Mouse (Mus musculus) heart, postnatal 36 days (tissue): ENCODE data around the gene Kif13a. TPM values are rescaled to one million over a fixed set of nuclear protein-coding genes. Genes with fewer than 3 reads are reported as not detected.

Source experiments
- DNase-seq, 2 experiments: peaks; one replicate each; pipeline ENCODE4 v3.0.0; 2021 to 2022
- intact Hi-C: fragments of 180-260 bp; cut with DNase I; formaldehyde crosslinking; loops from one replicate; pipeline ENCODE4 v1.15.1; 2025
- total RNA-seq, 2 experiments: library from RNA; stranded (reverse); gene quantifications; 2 replicates each; pipeline ENCODE4 v1.2.3; 2021

The Kif13a gene
- total RNA-seq, 2 experiments from 2014 or later = 109 to 112 TPM

GRCm38 (mm10) chr13:46743821-46744220, 185.8 kb downstream of the Kif13a start:
- DNase-seq = no peak
- intact Hi-C loops = no loop called here

DNA sequence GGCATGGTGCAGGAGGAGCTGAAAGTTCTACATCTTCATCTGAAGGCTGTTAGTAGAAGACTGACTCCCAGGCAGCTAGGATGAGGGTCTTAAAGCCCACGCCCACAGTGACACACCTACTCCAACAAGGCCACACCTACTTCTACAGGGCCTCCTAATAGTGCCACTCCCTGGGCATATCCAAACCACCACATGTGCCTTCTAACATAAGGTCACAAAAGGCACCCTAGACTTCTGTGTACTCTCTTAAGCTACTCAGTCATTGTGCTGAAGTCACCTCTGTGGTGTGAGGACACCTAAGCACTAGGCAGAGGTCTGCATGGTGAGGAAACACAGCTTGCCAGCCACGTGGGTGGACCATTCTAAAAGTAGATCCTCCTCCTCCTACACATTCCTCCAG, 187.3 kb downstream of the Kif13a start:
- no peak for DNase-seq
- intact Hi-C loops = no loop called here

- no peak for DNase-seq
- intact Hi-C loops = loop anchor here (10.0 kb wide), 1 partner anchor 185 kb away; the partner anchor contains the start of gene Kif13a
These were observed 190.2 kb downstream of the Kif13a start for GRCm38 (mm10) chr13:46739426-46739825.

GRCm38 (mm10) chr13:46737482-46737881, 192.2 kb downstream of the Kif13a start:
- DNase-seq = no peak
- intact Hi-C loops = loop anchor here (10.0 kb wide), 1 partner anchor 187 kb away; the partner anchor contains the start of gene Kif13a

DNA sequence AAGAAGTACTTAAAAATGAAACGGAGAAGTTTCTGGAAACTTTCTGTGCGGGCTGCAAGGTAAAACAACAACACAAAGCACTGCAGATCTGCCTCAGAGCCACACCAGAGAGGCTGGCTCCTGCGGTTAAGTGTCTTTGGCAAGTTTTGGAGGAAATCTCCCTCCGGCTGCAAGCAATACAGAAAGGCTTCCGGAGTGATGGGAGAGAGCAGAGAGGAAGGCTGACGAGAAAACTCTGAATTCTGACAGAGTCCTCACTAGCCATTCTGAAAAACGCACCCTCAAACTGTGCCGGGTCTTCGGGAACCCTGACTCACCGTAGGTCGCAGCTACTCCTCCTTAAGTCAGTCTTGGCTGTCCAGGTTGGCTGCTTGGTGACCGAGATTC, 193.2 kb downstream of the Kif13a start:
- intact Hi-C loops = loop anchor here (10.0 kb wide), 1 partner anchor 188 kb away; the partner anchor contains the start of gene Kif13a
- peak; percentile 38 to 45 for DNase-seq

DNA sequence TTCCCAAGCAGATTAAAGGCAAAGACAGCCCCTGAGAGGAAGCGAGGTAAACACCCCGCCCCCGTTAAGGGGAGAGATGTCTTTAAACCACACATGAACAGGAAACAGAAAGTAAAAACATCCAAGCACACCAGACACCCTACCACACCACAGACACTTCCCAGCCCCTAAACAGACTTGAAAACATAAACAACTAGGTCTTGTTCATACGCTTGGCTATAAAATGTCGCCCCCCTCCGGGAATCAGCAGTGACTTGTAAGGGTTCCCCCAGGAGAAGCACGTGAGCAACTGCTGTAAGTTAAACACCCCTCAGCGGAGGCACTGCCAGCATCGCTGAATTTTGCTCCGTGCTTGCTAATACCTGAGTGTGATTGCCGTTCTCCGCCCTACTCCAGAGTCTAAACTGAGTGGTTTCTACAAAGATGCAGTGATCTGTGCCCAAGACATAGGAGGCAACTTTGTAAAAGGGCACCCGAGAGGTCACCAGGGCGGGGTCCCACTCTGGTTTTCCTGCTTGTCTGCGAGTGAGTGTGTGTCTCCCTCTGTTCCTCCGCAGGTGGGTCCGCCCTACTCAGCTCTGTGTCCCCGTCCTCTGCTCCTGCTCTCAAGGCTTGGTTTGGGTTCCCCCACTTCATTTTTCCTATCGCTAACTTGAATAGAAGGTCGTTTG, 193.7 kb downstream of the Kif13a start:
- intact Hi-C loops = loop anchor here (10.0 kb wide), 1 partner anchor 189 kb away; the partner anchor contains the start of gene Kif13a
- DNase-seq = peak; percentile 60 to 76

DNA sequence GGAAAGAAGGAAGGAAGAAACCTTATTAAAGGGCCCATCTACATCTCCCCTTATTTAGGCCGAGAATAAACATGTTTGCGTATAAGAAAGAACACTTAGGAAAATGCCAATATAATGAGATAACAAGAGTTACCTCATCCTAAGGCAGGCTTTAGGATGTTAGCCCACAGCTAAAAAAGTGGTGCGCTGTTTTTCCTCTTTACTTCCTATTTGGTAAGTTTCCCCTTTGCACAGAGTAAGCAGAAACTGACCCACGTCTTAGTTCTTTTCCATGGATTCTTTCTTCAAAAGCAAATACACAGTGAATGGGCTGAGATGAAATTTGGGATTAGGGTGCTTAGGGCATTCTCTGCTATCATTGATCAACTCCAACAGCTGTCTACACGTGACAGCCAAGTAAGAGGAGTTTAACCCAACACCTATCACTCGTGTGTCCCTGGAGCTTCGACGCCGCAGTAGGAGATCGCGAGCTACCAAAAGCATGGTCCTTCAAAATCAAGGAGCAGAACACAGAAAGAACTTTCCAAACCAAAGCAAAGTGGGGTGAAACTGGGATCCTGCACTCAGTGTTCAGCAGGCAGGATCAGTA, 194.4 kb downstream of the Kif13a start:
- DNase-seq = no peak
- intact Hi-C loops = loop anchor here (10.0 kb wide), 1 partner anchor 189 kb away; the partner anchor contains the start of gene Kif13a

GRCm38 (mm10) chr13:46729998-46730397, 199.7 kb downstream of the Kif13a start:
- intact Hi-C loops = loop anchor here (10.0 kb wide), 1 partner anchor 195 kb away; the partner anchor contains the start of gene Kif13a

DNA sequence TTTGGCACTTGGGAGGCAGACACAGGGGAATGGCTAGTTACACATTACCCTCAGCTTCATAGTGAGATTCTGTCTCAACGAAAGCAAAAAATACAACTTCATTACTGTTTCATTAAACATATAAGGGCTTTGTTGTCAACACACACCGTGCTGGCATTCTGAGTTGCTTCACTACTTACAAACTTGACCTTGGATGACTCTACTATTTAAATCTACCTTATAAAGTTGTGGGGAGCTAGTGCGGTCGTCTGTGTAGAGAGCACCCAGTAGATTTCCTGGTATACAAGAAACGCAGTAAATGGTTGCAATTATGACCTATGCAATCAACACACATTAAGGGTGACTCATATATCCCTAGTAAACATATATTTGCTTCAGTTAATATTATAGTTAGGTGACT, 201.3 kb downstream of the Kif13a start:
- no peak for DNase-seq
- intact Hi-C loops = no loop called here

More at GRCm38 (mm10) chr13:46729998-46730397, 199.7 kb downstream of the Kif13a start:
- no peak for DNase-seq

DNA sequence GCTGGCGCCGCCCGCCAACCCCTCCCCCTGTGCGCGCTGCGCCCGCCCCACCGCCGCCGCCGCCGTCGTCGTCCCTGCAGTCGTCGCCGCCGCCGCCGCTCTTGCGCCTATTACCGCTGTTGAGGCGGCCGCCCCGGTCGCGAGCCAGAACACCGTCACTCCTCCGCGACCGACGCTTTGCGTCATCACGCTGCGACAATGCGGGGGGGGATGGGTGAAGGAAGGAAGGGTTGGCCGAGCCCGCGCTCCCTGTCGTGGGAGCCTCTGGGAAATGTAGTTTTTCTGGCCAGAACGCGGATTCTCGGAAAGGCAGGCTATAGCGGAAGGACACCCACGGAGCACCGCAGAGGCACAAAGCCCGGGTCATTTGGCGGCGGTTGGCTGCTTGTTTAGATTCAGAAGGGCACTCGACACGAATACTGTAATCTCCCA, 201.8 kb downstream of the Kif13a start, which contains the start of gene Nup153:
Gene Nup153 (minus strand): TSS at position 104 of the 432 bp plus-strand sequence.
- intact Hi-C loops = no loop called here
- peak; percentile 100 for DNase-seq

DNA sequence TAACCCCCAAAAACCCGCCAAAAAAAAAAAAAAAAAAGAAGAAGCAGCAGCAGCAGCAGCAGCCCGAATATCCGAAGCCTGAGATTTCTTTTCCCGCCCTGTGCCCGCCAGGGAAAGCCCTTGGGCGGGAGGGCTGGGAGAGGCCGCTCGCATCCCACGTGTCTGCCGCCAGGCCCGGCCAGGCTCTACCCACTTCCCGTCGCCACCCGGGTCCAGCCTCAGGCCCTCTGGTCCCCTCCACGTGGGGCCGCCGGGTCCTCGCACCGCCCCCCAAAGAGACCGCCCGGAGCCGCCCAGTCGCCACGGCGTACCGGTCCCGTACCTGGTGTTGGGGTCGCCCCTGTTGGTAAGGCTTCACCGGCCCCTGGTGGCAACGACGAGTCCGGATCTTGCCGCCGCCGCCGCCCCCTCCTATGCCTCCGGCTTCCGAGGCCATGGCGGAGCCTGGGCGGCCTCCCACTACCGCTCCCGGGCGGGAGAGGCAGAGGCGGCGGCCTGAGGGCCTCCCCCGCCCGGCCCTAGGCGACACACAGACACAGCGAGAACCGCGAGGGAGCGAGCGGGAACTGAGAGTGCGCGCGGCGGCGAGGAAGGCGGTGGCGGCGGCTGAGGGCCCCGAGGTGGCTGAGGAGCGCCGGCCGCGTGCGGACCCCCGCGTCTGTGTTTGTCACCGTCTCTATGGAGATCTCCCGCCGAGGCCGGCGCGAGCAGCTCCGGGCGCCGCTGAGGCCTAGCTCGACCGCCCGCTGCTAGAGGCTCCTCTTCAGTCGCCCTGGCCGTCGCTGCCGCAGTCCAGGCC, 202.4 kb downstream of the Kif13a start:
- DNase-seq = peak; percentile 53 to 72
- intact Hi-C loops = no loop called here

DNA sequence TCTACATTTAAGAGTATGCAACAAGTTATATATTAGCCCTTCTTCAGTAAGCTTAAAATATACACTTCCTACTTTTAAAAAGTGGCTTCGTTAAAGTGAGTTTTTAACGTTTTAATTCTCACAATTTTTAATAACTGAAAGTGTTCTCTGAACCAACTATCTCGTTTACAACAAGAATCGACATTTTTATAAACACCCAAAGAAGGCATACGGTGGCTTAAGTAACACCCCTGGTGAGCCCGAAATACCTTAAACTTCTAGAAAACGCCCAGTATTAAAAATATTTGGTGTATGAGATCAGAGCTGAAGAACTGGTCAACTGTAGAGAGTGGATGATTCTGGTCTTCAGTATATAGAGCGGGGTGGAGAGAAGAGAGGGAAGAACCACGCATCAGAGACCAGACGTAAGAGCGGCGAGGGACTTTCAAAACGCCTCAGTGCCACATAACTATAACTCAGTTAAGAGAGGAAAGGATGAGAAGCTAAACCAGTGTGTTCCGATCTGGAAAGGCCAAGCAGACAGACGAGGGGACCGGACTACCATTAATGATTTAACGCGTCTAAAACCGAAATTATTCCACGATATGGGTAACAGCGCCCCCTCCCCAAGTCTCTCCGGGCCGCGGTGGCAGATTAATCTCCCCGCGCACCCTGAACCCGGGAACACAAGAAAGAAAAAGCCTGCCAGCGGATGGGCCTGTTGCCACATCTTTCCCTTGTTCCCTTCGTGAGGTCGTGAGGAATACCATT, 203.2 kb downstream of the Kif13a start:
- intact Hi-C loops = no loop called here
- DNase-seq = peak in 1 of 2 experiments; percentile 14

DNA sequence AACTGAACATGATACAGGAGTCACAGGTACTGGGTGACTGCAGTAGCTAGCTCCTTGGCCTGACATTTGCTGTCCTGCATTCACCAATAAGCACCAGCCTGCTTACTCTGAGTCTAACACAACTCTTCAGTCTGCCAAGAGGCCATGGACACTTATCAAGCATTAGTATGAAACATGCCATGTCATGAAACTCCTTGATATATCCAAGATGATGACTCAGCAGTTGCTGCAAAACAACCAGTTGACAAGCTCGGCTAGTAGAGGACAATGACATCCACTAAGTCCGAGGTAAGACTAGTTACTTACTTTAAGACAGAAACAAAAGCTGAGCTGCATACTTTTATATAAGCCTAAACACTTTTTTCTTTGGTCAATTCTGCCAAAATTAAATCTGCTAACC, 204.4 kb downstream of the Kif13a start:
- DNase-seq = no peak
- intact Hi-C loops = no loop called here

DNA sequence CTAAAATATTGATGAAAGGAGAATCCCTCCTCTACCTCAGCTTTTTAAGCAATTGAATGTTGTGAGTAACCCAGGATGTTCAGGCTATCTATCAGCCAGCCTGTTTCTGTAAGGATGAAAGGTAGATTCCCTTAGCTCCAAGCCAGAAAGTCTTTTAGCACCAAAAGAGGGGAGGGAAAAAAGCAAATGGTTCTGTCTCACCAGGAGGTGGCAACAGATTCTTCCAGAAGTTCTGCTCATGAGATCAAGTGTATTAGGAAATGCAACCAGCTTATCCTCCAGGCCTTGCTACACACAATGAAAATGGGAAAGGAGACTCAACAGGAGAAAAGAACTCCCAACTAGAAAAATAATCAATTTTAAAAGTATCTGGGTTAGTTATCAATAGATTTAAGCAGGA, 205.3 kb downstream of the Kif13a start:
- no peak for DNase-seq
- intact Hi-C loops = no loop called here

DNA sequence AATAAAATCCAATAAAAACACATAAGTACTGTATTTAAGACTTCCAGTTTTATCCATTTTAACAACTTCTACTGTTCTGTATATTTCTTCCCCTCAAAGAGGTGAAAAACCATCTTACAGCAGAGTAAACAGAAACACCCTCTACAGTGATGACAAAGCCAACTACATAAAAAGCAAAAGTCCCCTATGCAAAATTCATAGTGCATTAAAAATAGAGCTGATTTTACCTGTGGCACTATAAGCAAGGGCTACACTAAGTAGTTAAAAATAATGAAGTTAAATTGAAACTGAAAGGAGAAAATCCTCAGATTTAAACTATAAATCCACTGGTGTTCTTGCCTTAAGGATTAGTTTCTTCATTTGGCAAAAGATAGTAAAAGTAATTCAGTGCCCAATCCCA, 208.7 kb downstream of the Kif13a start:
- no peak for DNase-seq

GRCm38 (mm10) chr13:46718893-46719400, 210.7 kb downstream of the Kif13a start:
- DNase-seq = no peak
- intact Hi-C loops = no loop called here

More for the DNA sequence above, 208.7 kb downstream of the Kif13a start:
- intact Hi-C loops = no loop called here

DNA sequence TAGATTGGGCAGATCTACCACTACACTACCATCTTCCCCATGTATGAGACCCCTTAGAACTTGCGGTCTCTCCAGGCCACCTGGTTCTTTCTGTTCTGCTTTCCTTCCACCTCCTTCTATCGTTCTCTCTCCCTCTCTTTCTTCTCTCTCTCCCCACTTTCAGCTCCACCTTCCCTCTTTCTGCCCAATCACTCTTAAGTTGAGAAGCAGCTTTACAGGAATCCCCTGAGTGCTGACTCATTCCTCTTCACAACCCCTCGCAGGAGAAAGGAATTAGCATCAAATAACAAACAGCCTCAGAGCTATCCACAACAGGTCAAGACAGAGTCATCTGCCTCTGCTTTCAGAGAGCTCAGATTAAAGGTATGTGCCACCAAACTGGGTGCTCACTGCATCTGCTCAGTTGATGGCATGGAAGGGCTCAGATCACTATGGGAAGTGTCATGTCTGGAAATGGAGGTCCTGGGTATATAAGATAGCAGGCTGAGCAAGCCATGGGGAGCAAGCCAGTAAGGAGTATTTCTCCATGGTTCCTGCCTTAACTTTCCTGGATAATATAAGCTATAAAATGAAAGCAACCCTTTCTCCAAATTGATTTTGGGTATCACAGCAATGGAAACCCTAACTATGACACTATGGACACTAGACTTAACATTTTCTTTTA, 213.6 kb downstream of the Kif13a start:
- no peak for DNase-seq
- intact Hi-C loops = no loop called here

DNA sequence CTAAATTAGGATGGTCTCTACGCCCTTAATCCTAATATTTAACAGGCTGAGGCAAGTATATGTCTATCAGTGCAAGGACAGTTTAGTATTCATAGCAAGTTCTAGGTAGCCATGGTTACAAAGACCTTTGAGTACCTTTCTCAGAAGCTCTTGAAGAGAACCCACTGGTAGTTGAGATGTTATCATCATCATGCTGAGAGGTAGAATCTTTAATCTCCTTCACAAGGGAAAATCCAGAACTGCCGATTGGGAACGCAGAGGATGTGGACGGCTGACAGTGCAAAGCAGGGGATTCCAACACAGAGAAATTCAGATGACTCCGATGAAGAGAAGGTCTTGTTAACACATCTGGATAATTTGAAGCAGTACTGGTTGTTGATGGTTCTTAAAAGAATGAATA, 216.2 kb downstream of the Kif13a start:
- DNase-seq = no peak
- intact Hi-C loops = loop anchor here (5.0 kb wide), 1 partner anchor 41 kb away; no protein-coding TSS in a partner anchor

DNA sequence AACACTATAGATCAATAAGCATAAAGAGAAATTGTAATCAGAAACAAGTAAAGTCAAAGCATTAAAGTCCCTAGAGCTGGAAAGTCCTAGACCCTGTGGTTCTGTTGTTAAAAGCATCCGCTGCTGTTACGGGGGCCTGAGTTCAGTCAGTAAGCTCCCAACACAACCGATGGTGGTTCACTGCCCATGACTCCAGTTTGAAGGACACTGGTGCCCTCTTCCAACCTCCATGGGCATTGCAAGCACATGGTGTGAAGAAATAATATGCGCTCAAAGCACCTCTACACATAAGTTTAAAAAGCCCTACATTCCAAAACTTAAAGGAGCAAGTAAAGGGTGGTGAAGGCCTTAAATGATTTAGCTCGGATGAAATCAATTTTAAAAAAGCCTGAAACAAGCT, 226.5 kb downstream of the Kif13a start:
- no peak for DNase-seq
- intact Hi-C loops = no loop called here
